Mouse (Mus musculus): Measurements from ENCODE around the gene Dpf3.

The Dpf3 gene

GRCm38 (mm10) chr12:83466508-83467430 lies 20.7 kb downstream of the Dpf3 start:
- DNase-seq = no peak

DNA sequence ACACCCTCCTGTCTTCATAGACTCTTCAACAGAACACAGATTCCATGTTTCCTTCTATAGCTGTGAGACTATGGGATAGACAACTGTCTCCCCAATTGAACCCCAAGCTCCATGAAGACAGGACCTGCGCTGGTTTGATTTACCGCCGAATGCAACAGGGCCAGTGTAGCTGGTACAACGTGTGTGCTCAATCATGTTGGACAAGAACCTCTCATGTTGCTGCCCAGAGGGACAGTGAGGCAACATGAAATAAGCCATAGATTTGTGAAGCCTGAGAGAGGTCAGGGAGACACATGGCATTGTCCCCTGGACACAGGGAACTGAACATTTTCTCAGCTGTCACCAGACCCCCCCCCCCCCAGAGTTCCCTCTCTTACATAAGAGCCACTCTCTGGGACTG lies 21.5 kb downstream of the Dpf3 start:
- no peak for DNase-seq

- no peak for DNase-seq
Measured at GRCm38 (mm10) chr12:83460272-83460671, 27.2 kb downstream of the Dpf3 start.

GRCm38 (mm10) chr12:83454697-83455321 lies 32.7 kb downstream of the Dpf3 start:
- no peak for DNase-seq

GRCm38 (mm10) chr12:83451850-83452249 lies 35.7 kb downstream of the Dpf3 start:
- no peak for DNase-seq

DNA sequence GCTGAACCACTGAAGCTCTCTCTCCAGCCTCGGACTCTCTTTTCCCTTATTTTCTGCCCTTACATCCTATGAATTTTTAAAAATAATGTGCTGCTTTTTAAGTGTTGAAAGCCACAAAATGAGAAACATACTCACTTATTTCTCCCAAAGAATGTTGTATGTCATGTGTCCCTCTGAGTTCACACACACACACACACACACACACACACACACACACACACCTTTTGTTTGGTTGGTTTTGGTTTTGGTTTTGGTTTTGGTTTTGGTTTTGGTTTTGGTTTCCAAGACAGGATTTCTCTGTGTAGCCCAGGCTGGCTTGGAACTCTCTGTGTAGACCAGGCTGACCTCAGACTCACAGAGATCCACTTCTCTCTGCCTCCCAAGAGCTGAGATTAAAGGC lies 37.0 kb downstream of the Dpf3 start:
- DNase-seq = no peak

DNA sequence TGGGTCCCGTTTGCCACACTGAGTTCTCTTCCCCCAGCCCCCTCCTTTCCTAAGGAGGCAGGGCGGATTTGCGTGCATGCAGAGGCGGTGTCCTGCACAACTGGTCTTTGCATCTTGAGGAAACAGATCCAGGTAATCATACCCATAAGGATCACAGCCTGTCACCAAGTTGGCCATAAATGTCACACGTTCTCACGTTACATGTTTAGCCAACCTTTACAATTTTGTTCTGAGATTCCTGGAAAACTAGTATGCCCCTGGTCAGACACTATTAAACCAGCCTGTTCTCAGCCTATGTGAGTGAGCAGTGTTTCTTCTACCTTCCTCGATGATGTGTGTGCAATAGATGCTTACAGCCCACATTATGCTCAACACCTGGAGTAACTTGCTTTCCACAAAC lies 38.3 kb downstream of the Dpf3 start:
- DNase-seq = no peak

- DNase-seq = no peak
Measured at GRCm38 (mm10) chr12:83445587-83445986, 41.9 kb downstream of the Dpf3 start.

DNA sequence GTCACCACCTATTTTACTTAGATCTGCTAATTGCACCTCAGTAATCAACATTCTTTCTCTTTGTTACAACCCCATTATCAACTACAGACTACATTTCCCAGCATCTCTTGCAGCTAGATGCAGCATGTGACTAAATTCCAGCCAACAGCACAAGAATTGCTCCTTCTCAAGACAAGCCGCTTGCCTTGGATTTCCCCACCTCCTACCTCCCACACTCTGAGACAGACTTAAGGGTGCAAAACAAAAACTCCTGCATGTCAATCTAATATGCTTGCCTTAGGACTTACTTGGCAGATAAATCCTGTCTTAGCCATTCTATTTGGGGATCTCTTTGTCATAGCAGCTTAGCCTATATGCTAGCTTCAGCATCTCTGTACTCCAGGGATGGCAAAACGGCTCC lies 43.1 kb downstream of the Dpf3 start:
- DNase-seq = no peak

DNA sequence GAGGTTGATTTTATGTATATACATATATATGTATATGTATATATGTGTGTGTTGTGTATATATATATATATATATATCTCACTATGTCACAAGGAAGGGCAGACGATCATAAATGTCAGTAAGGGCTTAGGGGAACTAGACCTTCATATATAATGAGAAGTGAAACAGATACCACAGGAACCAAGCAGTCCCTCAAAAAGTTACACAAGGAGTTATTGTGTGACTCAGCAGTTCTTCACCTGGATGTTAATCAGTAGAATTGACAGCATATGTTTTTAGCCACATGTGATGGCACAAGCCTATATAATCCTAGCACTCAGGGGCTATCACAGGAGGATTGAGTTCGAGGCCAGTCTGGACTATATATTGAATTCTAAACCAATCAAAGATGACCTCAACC lies 49.5 kb downstream of the Dpf3 start:
- DNase-seq = no peak

GRCm38 (mm10) chr12:83433987-83434698 lies 53.4 kb downstream of the Dpf3 start:
- DNase-seq = no peak

DNA sequence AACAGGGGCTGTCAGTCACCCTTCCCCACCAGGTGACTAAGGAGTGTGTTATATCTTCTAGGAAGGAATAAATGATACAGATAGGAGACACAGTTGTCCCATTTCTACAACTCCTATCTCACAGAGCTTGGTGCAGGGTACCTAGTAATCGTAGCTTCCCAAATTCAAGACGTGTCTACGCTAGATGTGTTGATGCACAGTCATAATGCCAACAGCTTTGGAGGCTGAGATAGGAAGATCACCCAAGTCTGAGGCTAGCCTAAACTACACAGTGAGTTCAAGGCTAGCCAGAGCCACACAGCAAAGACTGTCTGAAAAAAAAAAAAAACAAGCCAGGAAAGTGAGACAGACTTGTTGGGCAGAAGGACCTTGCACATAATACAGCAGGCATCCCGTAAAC lies 54.1 kb downstream of the Dpf3 start:
- DNase-seq = no peak

GRCm38 (mm10) chr12:83430207-83430606 lies 57.3 kb downstream of the Dpf3 start:
- DNase-seq = no peak

GRCm38 (mm10) chr12:83428016-83428415 lies 59.5 kb downstream of the Dpf3 start:
- DNase-seq = no peak

DNA sequence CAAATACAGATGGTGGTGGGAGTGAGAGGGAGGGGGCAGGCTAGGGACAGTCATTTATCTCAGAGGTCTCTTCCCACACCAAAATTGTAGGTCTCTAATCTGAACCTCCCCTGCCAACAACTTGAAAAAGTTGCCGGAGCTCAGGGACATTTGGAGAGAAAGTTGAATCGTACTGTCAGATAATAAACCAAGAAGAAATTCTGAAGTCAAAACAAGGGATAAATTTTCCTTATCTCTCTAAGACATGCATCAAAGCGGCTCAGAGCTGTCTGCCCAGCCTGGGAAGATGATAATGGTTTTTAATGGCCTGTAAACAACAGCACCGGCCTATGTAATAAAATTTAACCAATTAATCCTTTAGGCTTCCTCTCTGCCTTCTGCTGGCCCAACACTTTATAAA lies 59.9 kb downstream of the Dpf3 start:
- DNase-seq = no peak

DNA sequence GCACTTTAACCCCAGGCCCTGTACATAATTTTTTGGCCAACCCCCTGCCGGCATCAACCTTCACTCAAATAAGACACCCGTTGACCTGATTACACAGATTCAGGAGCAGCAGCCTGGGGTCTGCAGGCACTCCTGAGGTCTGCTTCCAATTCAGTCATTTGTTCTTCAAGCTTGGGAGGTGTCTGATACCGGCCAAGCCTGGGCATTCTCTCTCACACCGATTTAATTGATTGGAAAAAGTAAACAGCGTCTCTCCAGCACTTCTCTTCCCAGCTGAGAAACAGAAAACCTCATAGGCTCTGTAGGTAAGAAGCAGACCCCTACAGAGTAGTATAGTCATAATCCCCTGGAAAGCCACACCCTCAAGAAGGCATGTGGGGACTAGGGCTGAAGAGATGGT lies 61.2 kb downstream of the Dpf3 start:
- DNase-seq = no peak

DNA sequence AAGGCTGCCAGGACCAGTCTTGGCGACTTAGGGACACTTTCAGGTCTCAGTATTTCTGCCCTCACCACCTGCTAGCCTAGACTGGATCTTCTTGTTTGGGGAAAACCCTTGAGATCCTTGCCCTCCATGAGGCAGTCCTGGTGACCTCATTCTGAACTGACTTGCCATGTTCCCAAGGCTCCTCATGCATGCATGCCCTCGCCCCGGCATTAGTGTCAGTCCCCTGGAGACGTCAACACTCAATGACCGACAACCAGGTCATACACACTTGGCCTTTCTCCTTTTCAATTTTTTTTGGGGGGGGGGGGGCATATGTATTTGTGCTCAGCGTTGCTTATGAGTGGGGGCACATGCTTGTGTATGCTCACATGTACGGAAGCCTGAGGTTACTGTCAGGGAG lies 61.8 kb downstream of the Dpf3 start:
- no peak for DNase-seq

- DNase-seq = no peak
Measured at GRCm38 (mm10) chr12:83424720-83425444, 62.6 kb downstream of the Dpf3 start.

DNA sequence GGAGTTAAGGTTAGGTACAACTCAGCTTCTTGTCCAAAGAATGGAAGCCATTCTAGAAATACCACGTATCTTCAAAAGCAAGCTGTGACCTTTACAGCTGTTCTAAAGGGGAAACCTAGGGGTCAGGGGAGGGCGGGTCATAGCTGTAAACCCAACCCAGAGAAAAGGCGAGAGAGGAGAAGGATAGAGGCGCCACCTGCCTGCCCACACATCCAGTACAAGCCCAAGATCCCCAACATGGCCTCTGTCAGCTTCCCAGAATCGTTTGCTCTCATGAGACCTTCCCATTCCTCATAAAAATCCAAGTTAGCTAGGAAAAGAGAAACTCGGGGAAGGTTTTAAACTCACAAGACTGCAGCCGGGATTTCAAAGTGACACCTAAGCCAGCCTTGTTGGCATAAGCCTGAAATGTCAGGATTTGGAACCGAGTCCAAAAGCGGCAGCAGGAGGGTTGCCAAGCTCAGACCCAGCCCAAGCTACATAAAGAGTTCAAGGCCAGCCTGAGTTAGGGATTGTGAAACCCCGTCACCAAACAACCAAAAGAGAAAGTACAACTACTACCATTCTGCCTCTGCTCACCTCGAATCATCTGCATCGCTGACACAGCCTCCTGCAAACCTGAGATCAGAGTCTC lies 63.3 kb downstream of the Dpf3 start:
- no peak for DNase-seq

- DNase-seq = no peak
Measured at GRCm38 (mm10) chr12:83420346-83420745, 67.2 kb downstream of the Dpf3 start.

- DNase-seq = no peak
Measured at GRCm38 (mm10) chr12:83415207-83415606, 72.3 kb downstream of the Dpf3 start.

DNA sequence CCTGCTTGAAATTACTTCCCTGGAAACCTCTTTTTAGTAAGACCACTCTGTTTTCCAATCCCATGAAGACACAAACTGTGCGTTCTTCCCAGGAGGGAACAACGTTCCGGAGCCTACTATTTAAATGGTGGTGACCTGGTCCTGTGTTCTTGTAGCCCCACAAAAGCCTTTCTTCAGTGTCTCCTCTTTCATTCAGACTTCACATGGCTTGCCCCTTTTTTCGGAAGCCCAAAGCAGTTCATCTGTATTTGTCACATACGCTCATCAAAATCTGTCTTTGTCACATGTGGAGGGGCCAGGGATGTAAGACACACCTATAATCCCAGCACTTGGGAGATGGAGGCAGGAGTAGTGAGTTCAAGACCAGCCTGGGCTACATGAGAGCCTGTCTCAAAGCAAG lies 73.8 kb downstream of the Dpf3 start:
- no peak for DNase-seq

Measured in thymus, postnatal 36 days (tissue).